Mouse (Mus musculus) midbrain, embryonic 15.5 days (tissue): ENCODE measurements around the gene Slc33a1. TPM values are rescaled to one million over a fixed set of nuclear protein-coding genes. Genes with fewer than 3 reads are reported as not detected.

Experiments
- ATAC-seq: fragments of 200-750 bp; cut with Nextera tagmentation; replicated peaks from 2 replicates; pipeline ENCODE4 v1.8.0; 2017; ENCODE audit warnings: moderate TSS enrichment
- H3K27ac ChIP-seq: fragments of 300-500 bp; sonication (generic); 2 replicates; pipeline ENCODE4 v1.5.1; 2015; ENCODE audit warnings: mild to moderate bottlenecking, inconsistent platforms
- H3K27me3 ChIP-seq: fragments of 300-500 bp; sonication (generic); replicated peaks from 2 replicates; pipeline ENCODE4 v1.6.1; 2015; ENCODE audit warnings: inconsistent platforms
- H3K36me3 ChIP-seq: fragments of 300-500 bp; sonication (generic); replicated peaks from 2 replicates; pipeline ENCODE4 v1.6.1; 2015; ENCODE audit warnings: inconsistent platforms
- H3K4me1 ChIP-seq: fragments of 300-500 bp; sonication (generic); 2 replicates; pipeline ENCODE4 v1.6.1; 2015; ENCODE audit warnings: inconsistent platforms
- H3K4me2 ChIP-seq: fragments of 300-500 bp; sonication (generic); 2 replicates; pipeline ENCODE4 v1.6.1; 2015; ENCODE audit warnings: inconsistent platforms, mild to moderate bottlenecking, moderate library complexity
- H3K4me3 ChIP-seq: fragments of 300-500 bp; sonication (generic); 2 replicates; pipeline ENCODE4 v1.5.1; 2015; ENCODE audit warnings: mild to moderate bottlenecking, inconsistent platforms
- H3K9ac ChIP-seq: fragments of 300-500 bp; sonication (generic); 2 replicates; pipeline ENCODE4 v1.6.1; 2015; ENCODE audit warnings: mild to moderate bottlenecking, inconsistent platforms
- H3K9me3 ChIP-seq: fragments of 300-500 bp; sonication (generic); 2 replicates; pipeline ENCODE4 v1.6.1; 2016; ENCODE audit warnings: inconsistent platforms
- WGBS: fragments of 180-500 bp; shearing (Covaris S2); methylation state at CpG from one replicate; pipeline ENCODE4 v1.1.7; 2015; ENCODE audit warnings: mixed read lengths; 5-methylcytosine and 5-hydroxymethylcytosine counted together
- polyA plus RNA-seq: library from polyadenylated mRNA; unstranded; fragments of >200 nt; fragmentation: Nextera tagmentation; extraction: Ambion mirVana; gene quantifications from 2 replicates; pipeline ENCODE4 v1.2.1, GENCODE M21; 2015

The Slc33a1 gene
- polyA plus RNA-seq, 1 experiment from 2014 or later = 19.6 TPM

DNA sequence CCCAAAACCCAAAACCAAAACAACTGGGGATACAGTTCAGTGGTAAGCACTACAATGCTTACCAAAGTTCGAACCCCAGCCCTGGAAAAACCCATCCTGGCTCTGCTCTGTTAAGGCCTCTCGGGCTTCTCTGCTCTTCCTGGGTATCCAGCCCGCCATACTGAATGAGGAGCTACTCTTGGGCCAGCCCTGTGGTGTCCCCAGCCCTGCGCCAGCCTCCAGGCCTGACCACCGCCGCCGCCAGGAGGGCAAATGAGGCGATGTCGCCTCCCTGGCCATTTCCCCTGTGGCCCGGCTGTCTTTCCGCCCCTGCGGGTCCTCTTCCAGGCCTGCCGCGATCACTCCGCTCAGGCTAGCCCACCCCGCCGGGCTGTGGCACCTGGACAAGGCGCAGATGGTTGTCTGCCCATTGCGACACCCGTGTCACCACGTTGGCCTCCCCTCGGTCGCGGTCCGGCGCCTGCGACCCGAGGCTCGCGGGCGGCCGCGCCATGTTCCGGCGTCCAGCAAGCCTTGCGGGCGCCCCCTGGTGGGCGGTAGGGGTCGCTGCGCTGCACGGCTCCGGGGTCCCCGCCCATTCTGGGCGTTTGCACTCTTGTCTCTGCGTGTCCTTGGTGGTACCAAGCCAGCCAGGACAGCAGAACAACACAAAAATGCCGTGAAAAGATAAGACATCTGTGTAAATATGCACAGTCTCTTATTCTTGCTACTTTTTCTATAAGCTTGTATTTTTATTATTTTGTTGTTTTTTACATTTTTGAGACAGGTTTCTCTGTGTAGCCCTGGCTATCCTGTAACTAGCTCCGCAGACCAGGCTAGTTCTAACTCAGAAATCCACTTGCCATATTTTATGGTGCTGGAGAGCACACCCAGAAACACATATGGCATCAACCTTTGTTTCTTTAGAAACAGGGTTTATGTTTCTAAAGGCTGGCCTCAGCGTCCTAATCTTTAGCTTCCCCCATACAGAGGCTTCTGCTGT, 35.4 kb downstream of the Slc33a1 start, which contains the start of gene E130311K13Rik:
E130311K13Rik (minus strand) TSS at position 595 of the 982 bp plus-strand sequence.
- Histone ChIP-seq H3K4me3 (peak within 1 kb of the TSS; percentile 73), H3K27me3 (no peaks in the 10 kb centered on the region), H3K36me3 (no peaks in the 10 kb centered on the region), H3K9me3 (no peaks in the 10 kb centered on the region), H3K9ac (peak within 1 kb of the TSS; percentile 83), H3K27ac (peak within 1 kb of the TSS; percentile 77), H3K4me2 (peak within 1 kb of the TSS; percentile 62), H3K4me1 (no peaks in the 10 kb centered on the region)
- peak; percentile 98 for ATAC-seq
- WGBS = 4% methylated on average over 48 of the region's 48 CpGs

DNA sequence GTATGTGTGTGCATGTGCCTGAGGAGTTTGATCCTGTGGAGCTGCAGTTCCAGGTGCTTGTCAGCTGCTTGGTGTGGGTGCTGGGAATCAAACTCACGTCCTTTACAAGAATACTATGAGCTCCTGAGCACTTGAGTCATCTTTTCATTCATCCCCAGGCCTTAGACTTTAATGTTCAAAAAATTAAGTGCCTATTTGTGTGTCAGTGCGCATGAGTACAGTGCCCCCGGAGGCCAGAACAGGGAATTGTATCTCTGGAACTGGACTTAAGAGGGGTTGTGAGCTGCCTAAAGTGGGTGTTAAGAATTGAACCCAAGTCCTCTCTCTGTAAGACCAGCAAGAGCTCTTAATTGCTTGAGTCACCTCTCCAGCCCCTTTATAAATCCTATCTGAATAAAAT, 44.9 kb downstream of the Slc33a1 start:
- 63% methylated on average over 3 of the region's 3 CpGs for WGBS
- no peak for ATAC-seq
- Histone ChIP-seq H3K36me3 (no peaks in the 10 kb centered on the region), H3K4me3 (no peak overlapping the region), H3K27ac (no peak overlapping the region), H3K9me3 (no peaks in the 10 kb centered on the region), H3K4me2 (no peak overlapping the region), H3K27me3 (no peaks in the 10 kb centered on the region), H3K9ac (no peak overlapping the region), H3K4me1 (no peaks in the 10 kb centered on the region)

DNA sequence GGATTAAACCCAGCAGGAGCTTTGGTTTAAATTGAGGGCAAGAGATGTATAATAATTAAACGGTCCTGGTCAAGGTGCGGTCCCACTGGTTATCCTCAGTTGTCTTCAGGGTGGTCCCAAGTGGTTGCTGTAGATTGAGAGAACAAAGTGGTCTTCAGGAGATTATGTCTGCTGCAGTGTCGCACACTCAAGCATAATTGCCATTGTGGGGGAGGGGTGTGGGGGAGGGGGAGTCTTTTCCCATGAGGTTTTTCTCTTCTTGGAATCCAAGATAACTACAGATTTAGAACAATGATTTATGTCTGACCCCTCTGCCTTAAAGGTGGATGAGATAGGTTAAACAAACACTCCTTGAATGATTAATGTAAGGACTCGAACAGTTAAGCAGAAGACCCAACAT, 54.3 kb downstream of the Slc33a1 start:
- no peak overlapping the region for H3K4me2 ChIP-seq
- no peak overlapping the region for H3K27ac ChIP-seq
- H3K27me3 ChIP-seq = no peaks in the 10 kb centered on the region
- no peak overlapping the region for H3K9ac ChIP-seq
- H3K4me3 ChIP-seq = no peak overlapping the region
- WGBS = 89% methylated on average over 4 of the region's 4 CpGs
- peaks cover 2% of the 10 kb centered on the region for H3K4me1 ChIP-seq
- H3K9me3 ChIP-seq = no peaks in the 10 kb centered on the region
- no peak for ATAC-seq
- H3K36me3 ChIP-seq = no peaks in the 10 kb centered on the region

DNA sequence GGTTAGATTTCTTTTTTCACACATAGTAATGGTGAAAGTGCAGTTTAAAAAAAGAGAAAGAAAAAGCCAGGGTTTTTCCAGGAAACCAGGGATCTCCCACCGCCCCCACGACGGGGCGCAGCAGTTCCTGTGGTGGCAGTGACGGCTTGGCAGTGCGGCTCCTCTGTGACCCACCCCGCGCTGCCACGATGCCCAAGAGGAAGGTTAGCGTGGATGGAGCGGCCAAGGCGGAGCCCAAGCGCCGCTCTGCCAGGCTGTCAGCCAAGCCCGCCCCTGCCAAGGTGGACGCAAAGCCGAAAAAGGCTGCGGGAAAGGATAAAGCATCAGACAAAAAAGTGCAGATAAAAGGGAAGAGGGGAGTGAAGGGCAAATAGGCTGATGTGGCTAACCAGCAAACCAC, 59.3 kb downstream of the Slc33a1 start:
- Histone ChIP-seq H3K36me3 (no peaks in the 10 kb centered on the region), H3K4me1 (peaks cover 6% of the 10 kb centered on the region), H3K9ac (peak overlapping the region; percentile 46), H3K4me3 (peak overlapping the region; percentile 39), H3K4me2 (peak overlapping the region; percentile 72), H3K27me3 (no peaks in the 10 kb centered on the region), H3K9me3 (no peaks in the 10 kb centered on the region), H3K27ac (no peak overlapping the region)
- under 1% methylated on average over 18 of the region's 18 CpGs for WGBS
- peak; percentile 71 for ATAC-seq

DNA sequence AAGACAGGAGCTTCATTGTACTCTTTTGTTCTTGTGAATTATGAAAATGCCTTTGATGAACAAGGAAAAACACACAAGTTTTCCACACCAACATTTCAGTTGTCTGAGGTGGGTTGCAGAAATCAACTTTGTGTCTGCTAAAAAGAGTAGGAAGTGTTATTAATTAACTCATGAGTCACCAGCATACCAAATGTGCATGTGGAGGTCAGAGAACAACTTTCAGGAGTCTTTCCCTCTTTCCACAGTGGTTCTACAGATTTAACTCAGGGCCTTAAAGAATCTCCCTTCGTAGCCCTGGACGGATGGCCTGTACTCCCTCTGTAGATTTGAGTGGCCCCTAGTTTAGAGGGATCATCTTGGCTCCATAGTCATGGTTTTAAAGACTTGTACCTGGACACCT, 60.4 kb downstream of the Slc33a1 start:
- no peak for ATAC-seq
- Histone ChIP-seq H3K36me3 (no peaks in the 10 kb centered on the region), H3K4me2 (no peak overlapping the region), H3K4me3 (no peak overlapping the region), H3K4me1 (peaks cover 16% of the 10 kb centered on the region), H3K27ac (no peak overlapping the region), H3K27me3 (no peaks in the 10 kb centered on the region), H3K9ac (no peak overlapping the region), H3K9me3 (no peaks in the 10 kb centered on the region)
- 80% methylated on average over 2 of the region's 2 CpGs for WGBS

DNA sequence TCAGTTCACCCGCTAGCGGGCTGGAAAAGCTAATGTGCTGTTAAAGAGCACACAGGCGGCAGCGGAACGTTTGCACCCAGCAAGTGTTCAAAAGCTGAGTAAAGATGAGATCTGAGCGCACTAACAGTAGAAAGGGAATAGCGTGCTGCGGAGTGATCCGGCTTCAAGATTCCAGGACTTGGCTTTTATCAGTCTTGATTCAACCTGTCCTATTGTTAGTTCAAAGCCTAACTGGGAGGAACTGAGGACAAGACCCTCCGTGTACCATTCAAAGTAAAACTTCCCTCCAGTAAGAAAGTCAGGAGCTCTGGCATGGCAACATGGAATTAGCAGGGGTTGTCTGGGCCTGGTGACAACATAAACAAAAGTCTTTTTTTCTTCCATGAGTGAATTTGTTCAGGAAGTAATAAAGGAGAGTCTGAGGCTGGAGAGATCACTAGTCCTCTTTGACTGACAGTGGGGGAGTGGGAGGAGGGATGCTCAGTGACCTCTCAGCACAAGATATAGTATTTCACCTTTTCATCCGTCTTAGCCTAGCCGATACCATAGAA, 64.5 kb downstream of the Slc33a1 start:
- no peaks in the 10 kb centered on the region for H3K27me3 ChIP-seq
- peak overlapping the region; percentile 96 for H3K4me3 ChIP-seq
- peaks cover 28% of the 10 kb centered on the region for H3K4me1 ChIP-seq
- H3K9ac ChIP-seq = no peak overlapping the region
- WGBS = under 1% methylated on average over 12 of the region's 12 CpGs
- no peaks in the 10 kb centered on the region for H3K36me3 ChIP-seq
- H3K27ac ChIP-seq = peak overlapping the region; percentile 91; the same call in 1 of the 2 replicates
- H3K9me3 ChIP-seq = no peaks in the 10 kb centered on the region
- peak overlapping the region; percentile 90 for H3K4me2 ChIP-seq
- ATAC-seq = peak; percentile 32; the same call in 1 of the 2 replicates

DNA sequence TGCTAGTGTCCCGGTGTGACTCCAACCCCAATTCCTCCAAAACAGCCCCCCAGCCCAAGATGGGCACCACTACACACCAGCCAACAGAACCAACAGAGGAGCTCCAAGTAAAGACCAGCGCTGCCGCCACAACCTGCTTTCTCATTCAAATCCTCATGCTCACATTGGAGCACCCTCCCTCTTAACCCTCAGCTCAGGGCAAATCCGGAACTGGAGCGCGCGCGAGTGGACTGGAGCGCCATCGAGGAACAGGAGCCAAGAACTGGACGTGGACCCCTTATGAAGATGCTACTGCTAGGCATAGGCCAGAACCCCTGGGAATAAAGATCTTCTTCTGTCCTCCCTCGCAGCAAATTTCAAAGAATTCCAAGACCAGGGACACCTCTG, 65.3 kb downstream of the Slc33a1 start, which contains the start of gene Plch1:
Plch1 (minus strand) TSS at position 164 of the 387 bp plus-strand sequence.
- Histone ChIP-seq H3K4me3 (peak within 1 kb of the TSS; percentile 96), H3K9ac (peak within 1 kb of the TSS; percentile 75), H3K4me1 (peaks cover 28% of the 10 kb centered on the region), H3K9me3 (no peaks in the 10 kb centered on the region), H3K4me2 (peak within 1 kb of the TSS; percentile 90), H3K27me3 (no peaks in the 10 kb centered on the region), H3K27ac (peak within 1 kb of the TSS; percentile 91), H3K36me3 (no peaks in the 10 kb centered on the region)
- ATAC-seq = peak; percentile 90
- under 1% methylated on average over 12 of the region's 12 CpGs for WGBS

DNA sequence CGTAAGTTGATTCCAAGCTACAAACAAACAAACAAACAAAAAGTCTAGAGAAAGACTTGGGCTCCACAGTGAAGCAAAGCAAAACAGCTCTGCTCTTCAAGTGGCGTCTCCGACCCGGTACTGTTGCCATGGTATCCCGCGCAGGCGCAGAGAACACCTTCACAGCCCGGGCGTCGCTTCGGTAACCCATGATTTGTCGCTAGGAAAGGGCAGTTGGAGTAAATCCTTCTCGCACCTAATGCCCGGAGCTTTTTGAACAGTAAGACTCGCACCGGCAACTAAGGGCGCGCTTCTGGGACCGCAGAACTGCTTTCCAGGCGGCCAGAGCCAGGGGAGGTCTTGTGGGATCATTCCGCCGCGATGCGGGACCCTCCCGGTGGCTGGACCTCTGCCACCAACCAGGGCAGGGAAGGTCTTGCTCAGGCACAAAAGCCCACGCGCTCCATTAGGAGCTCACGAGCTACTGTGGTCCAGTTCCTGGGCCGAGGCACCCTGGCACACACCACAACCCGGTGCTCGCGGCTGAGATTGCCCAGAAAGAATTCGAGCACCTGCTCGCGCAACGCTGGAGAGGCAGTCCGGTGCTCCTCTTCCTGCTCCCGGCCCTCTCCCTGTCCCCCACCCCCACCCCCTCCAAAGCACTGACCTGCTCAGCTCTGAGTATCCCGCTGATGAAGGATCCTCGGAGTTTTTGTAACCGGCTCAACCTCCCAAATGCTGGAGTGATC, 65.8 kb downstream of the Slc33a1 start:
- WGBS = under 1% methylated on average over 41 of the region's 41 CpGs
- peak overlapping the region; percentile 90 for H3K4me2 ChIP-seq

DNA sequence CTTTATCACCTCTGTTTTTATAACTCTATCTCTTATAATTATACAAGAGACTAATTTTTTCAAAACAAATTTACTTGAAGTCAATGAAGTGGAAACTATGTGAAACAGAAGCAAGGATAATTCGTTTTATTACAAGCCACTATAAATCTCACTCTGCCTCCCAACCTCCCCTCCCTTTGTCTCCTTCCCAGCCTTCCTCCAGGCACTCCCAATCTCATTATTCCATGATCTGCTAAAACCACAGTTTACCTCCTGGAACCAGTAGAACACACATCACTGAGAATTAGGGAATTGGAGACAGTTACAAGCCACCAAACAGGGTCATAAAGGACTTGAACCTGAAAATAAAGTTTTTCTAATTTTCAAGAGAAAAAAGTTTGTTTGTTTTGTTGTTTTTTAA, 67.4 kb downstream of the Slc33a1 start:
- 2% methylated on average over 1 of the region's 1 CpGs for WGBS
- Histone ChIP-seq H3K4me3 (peak overlapping the region; percentile 96), H3K9ac (no peak overlapping the region), H3K27me3 (no peaks in the 10 kb centered on the region), H3K4me2 (peak overlapping the region; percentile 90), H3K4me1 (peaks cover 28% of the 10 kb centered on the region), H3K27ac (no peak overlapping the region), H3K36me3 (no peaks in the 10 kb centered on the region), H3K9me3 (no peaks in the 10 kb centered on the region)
- ATAC-seq = no peak

More for the DNA sequence above, 65.8 kb downstream of the Slc33a1 start:
- H3K27ac ChIP-seq = peak overlapping the region; percentile 91
- peak overlapping the region; percentile 75 for H3K9ac ChIP-seq
- no peaks in the 10 kb centered on the region for H3K27me3 ChIP-seq
- H3K4me1 ChIP-seq = peaks cover 28% of the 10 kb centered on the region
- ATAC-seq = peak; percentile 94
- no peaks in the 10 kb centered on the region for H3K36me3 ChIP-seq
- H3K4me3 ChIP-seq = peak overlapping the region; percentile 96
- no peaks in the 10 kb centered on the region for H3K9me3 ChIP-seq

DNA sequence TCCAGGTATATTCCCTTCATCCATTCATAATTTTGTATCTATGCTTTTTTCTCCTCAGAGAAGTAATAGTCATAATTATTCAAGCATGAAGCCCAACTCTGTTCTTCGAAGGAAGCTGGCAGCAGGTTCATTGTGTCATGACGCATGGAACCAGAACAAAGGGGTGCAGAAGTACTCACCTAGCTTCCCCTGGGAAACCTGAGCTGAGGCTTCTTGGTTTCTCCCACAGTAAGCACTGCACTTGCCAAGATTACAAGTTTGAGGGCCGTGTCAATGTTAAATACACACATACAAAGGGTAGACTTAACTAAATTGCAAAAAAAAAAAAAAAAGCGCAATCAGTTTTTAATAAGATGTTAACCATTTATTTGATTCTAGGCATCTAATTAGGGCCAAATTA, 68.3 kb downstream of the Slc33a1 start:
- H3K4me2 ChIP-seq = peak overlapping the region; percentile 90; the same call in 1 of the 2 replicates
- ATAC-seq = no peak
- 37% methylated on average over 4 of the region's 4 CpGs for WGBS
- no peak overlapping the region for H3K27ac ChIP-seq
- H3K4me3 ChIP-seq = no peak overlapping the region
- H3K27me3 ChIP-seq = no peaks in the 10 kb centered on the region
- H3K36me3 ChIP-seq = no peaks in the 10 kb centered on the region
- no peaks in the 10 kb centered on the region for H3K9me3 ChIP-seq
- H3K4me1 ChIP-seq = peaks cover 28% of the 10 kb centered on the region
- H3K9ac ChIP-seq = no peak overlapping the region

DNA sequence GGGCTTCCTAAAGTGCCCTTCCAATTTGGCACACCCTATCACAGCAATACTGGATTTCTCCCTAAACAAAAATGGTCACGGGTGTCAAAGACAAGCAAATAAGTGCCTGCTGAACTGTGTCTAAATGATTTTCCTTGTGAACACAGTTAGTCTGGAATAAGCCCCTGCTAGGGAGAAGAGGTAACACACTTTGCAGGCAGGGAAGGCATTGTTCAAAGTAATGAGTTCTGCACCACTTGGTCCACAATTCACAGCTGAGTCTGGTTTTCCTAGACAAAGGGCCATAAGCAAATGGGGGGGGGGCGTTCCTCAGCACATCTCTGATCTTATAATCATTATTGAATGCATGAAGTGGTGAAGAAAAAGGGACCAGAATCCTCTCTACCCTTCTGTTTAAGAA, 68.8 kb downstream of the Slc33a1 start:
- ATAC-seq = no peak
- H3K9me3 ChIP-seq = no peaks in the 10 kb centered on the region
- no peaks in the 10 kb centered on the region for H3K36me3 ChIP-seq
- no peak overlapping the region for H3K4me3 ChIP-seq
- peaks cover 28% of the 10 kb centered on the region for H3K4me1 ChIP-seq
- no peak overlapping the region for H3K9ac ChIP-seq
- 9% methylated on average over 2 of the region's 2 CpGs for WGBS
- H3K27ac ChIP-seq = no peak overlapping the region
- H3K4me2 ChIP-seq = no peak overlapping the region
- H3K27me3 ChIP-seq = no peaks in the 10 kb centered on the region

DNA sequence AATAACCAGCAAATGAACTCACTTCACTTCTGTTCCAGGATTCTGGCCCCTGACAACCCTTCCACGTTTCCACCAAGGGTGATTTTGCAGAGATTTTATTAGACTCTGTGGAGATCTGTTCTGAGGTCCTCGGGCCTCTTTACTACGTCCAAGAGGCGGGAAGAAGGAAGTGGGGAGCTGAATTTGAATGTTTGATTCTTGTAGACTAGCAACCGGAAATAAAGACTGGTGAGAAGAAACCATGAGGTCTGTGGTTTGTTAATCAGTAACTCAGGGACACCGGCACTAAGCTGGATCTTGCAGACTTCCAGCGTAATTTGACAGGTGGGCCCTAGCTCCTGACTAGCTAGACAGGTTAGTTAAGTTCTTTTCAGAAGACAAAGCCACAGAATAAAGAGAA, 70.9 kb downstream of the Slc33a1 start:
- WGBS = 62% methylated on average over 7 of the region's 7 CpGs
- Histone ChIP-seq H3K4me3 (no peak overlapping the region), H3K9ac (no peak overlapping the region), H3K27me3 (no peaks in the 10 kb centered on the region), H3K4me2 (no peak overlapping the region), H3K4me1 (peaks cover 16% of the 10 kb centered on the region), H3K9me3 (no peaks in the 10 kb centered on the region), H3K27ac (no peak overlapping the region), H3K36me3 (no peaks in the 10 kb centered on the region)
- no peak for ATAC-seq
